Mouse (Mus musculus): Measurements from ENCODE around the gene Fmnl2.

- TF ChIP-seq CTCF (IDR thresholded peaks at IDR 0.05): no peak
- no peak for TF ChIP-seq EP300 (IDR thresholded peaks at IDR 0.05; ENCODE audit: insufficient read depth, low read depth, low read length)
Observed at GRCm38 (mm10) chr2:52875801-52876200, 18.1 kb downstream of the Fmnl2 start.

All from heart, adult 2 months (tissue).